In the genomic region with DNA sequence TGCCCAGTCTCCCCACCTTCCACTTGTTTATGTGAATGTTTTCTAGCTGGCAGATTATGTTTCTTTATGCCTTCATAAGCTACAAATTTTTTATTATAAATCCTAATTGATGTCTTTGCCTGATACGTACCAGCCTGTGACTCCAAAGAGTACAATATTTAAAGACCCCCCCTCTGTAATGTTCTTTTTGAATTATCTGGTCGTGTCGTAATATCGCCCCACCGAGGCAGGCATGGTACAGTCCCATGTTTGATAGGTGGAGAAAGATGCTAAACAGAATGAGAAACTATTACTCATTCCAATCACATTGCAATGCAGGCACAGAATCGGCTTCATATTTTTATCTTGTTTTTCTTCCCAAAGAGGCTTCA, we compare ENCODE assay signal across 1 mouse cellular context.
TF ChIP-seq lines count a peak whose summit lies in the region.

No protein-coding gene starts in this region.

TF ChIP-seq in MEL, 35 proteins besides CTCF, POLR2A, EP300 and RAD21:
- TF ChIP-seq MAFK (IDR thresholded peaks at IDR 0.05; ENCODE audit: borderline replicate concordance, low read depth, low read length) = no peak
- no peak for TF ChIP-seq NRF1 (IDR thresholded peaks at IDR 0.05; ENCODE audit: insufficient read depth, low read depth, low read length, poor library complexity, severe bottlenecking)
- peak; percentile 19; the same call in 1 of the 2 replicates for TF ChIP-seq BHLHE40 (IDR thresholded peaks at IDR 0.05; ENCODE audit: borderline replicate concordance, low read depth, low read length)
- TF ChIP-seq GATA1 (IDR thresholded peaks at IDR 0.05; ENCODE audit: low read depth, low read length) = peak; percentile 62
- peak; percentile 54 for TF ChIP-seq HCFC1 (IDR thresholded peaks at IDR 0.05; ENCODE audit: low read depth, low read length)
- TF ChIP-seq ELF1 (IDR thresholded peaks at IDR 0.05; ENCODE audit: low read depth, low read length) = 0 out of 2 replicates have a peak, but pooled peaks have one; percentile 6
- peak; percentile 98 for TF ChIP-seq CHD1 (IDR thresholded peaks at IDR 0.05; ENCODE audit: low read depth, low read length)
- TF ChIP-seq MYC (IDR thresholded peaks at IDR 0.05; ENCODE audit: low read depth, low read length) = 0 out of 2 replicates have a peak, but pooled peaks have one; percentile 58
- peak; percentile 87 for TF ChIP-seq SIN3A (IDR thresholded peaks at IDR 0.05; ENCODE audit: low read length)
- peak; percentile 52; the same call in 1 of the 2 replicates for TF ChIP-seq MAX (IDR thresholded peaks at IDR 0.05; ENCODE audit: low read length)
- peak; percentile 26; the same call in 1 of the 2 replicates for TF ChIP-seq MXI1 (IDR thresholded peaks at IDR 0.05; ENCODE audit: low read depth, low read length)
- no peak for TF ChIP-seq RCOR1 (IDR thresholded peaks at IDR 0.05; ENCODE audit: low read depth, low read length)
- no peak for TF ChIP-seq E2F4 (IDR thresholded peaks at IDR 0.05; ENCODE audit: borderline replicate concordance, low read depth, low read length)
- TF ChIP-seq USF2 (IDR thresholded peaks at IDR 0.05; ENCODE audit: borderline replicate concordance in 1 of 2, insufficient read depth in 1 of 2, low read depth in 1 of 2, low read length in 2 of 2) = no peak
